In genomic region chr7:52015628-52016027, GRCm38 (mm10) we compare ENCODE assay signal across 47 mouse cellular contexts. TPM values are rescaled to one million over a fixed set of nuclear protein-coding genes. Genes with fewer than 3 reads are reported as not detected.
"Had no signal": no experiment of that assay in that cellular context is flagged by ENCODE, and none has a peak within 500 bp of the region (broad histone marks: within the 10 kb centered on the region; RNA-seq: fewer than 3 reads in every experiment).

1700015G11Rik (minus strand) TSS chr7:52015728.

- H3K36me3 ChIP-seq: limb, embryonic 10.5 days; limb, embryonic 12.5 days; limb, embryonic 13.5 days; limb, embryonic 15.5 days; liver, embryonic 12.5 days; liver, embryonic 13.5 days; liver, embryonic 15.5 days; lung, embryonic 15.5 days; midbrain, embryonic 10.5 days; midbrain, embryonic 12.5 days; midbrain, embryonic 13.5 days; midbrain, embryonic 15.5 days had no signal

- H3K27me3 ChIP-seq: limb, embryonic 12.5 days; limb, embryonic 13.5 days; limb, embryonic 15.5 days; liver, embryonic 12.5 days; liver, embryonic 13.5 days; liver, embryonic 15.5 days; lung, embryonic 15.5 days; megakaryocyte, embryonic 14.5 days; midbrain, embryonic 12.5 days; midbrain, embryonic 13.5 days; midbrain, embryonic 15.5 days had no signal

- H3K4me1 ChIP-seq: limb, embryonic 10.5 days; limb, embryonic 12.5 days; limb, embryonic 13.5 days; limb, embryonic 15.5 days; liver, embryonic 15.5 days; lung, embryonic 15.5 days; megakaryocyte, embryonic 14.5 days; midbrain, embryonic 10.5 days; midbrain, embryonic 12.5 days; midbrain, embryonic 13.5 days; midbrain, embryonic 15.5 days had no signal

- H3K27ac ChIP-seq: left cerebral cortex, adult 2 months; limb, embryonic 10.5 days; limb, embryonic 12.5 days; limb, embryonic 13.5 days; limb, embryonic 15.5 days; liver, embryonic 12.5 days; liver, embryonic 13.5 days; liver, embryonic 14.5 days; liver, embryonic 15.5 days; lung, embryonic 15.5 days; macrophage; midbrain, embryonic 10.5 days; midbrain, embryonic 12.5 days; midbrain, embryonic 13.5 days; midbrain, embryonic 15.5 days had no signal

- DNase-seq: left cerebral cortex, postnatal 4 days; liver; liver, embryonic 13.5 days; liver, postnatal 0 days; lung, adult 18-20 months; lung, adult 2 months; lung, embryonic 14.5 days; lung, postnatal 10 days; lung, postnatal 14 days; lung, postnatal 36 days; lung, postnatal 4 days; midbrain, embryonic 14.5 days had no signal

- H3K4me3 ChIP-seq: left cerebral cortex, adult 2 months; limb, embryonic 10.5 days; limb, embryonic 12.5 days; limb, embryonic 13.5 days; limb, embryonic 15.5 days; liver, embryonic 12.5 days; liver, embryonic 13.5 days; liver, embryonic 15.5 days; lung, embryonic 15.5 days; megakaryocyte, embryonic 14.5 days; midbrain, embryonic 10.5 days; midbrain, embryonic 12.5 days; midbrain, embryonic 13.5 days; midbrain, embryonic 15.5 days; myocyte had no signal

RNA-seq across cellular contexts. Expression of gene 1700015G11Rik, which starts in this region (rescaled TPM):
- total RNA-seq: left cerebral cortex, adult 2 months; left cerebral cortex, adult 8-10 months; left cerebral cortex, postnatal 10 days; left cerebral cortex, postnatal 14 days; left cerebral cortex, postnatal 25 days; left cerebral cortex, postnatal 36 days; left cerebral cortex, postnatal 4 days; liver, adult 2 months; megakaryocyte progenitor cell, adult 5-6 weeks; megakaryocyte, adult 5-6 weeks; megakaryocyte-erythroid progenitor cell, adult 5-6 weeks; midbrain, postnatal 0 days; monocyte, adult 5-6 weeks had no signal
- polyA plus RNA-seq: limb, embryonic 10.5 days; limb, embryonic 11.5 days; limb, embryonic 12.5 days; limb, embryonic 13.5 days; limb, embryonic 14.5 days; limb, embryonic 15.5 days; liver, adult 2 months; liver, embryonic 11.5 days; liver, embryonic 12.5 days; liver, embryonic 13.5 days; liver, embryonic 14.5 days; liver, embryonic 15.5 days; liver, embryonic 16.5 days; liver, postnatal 0 days; lung, adult 2 months; lung, embryonic 14.5 days; lung, embryonic 15.5 days; lung, embryonic 16.5 days; lung, postnatal 0 days; macrophage; midbrain, embryonic 10.5 days; midbrain, embryonic 11.5 days; midbrain, embryonic 12.5 days; midbrain, embryonic 13.5 days; midbrain, embryonic 14.5 days; midbrain, embryonic 15.5 days; midbrain, embryonic 16.5 days; midbrain, postnatal 0 days; myocyte had no signal
